Mouse (Mus musculus) kidney, postnatal 10 days (tissue): Measurements from ENCODE around the gene Klhl26.
"Not testable (repeated sequence)": the region's sequence is repeated elsewhere in the genome, so short reads cannot be mapped to it uniquely, and the experiment has no call there.

ENCODE experiments used
- DNase-seq: peaks from one replicate; pipeline ENCODE4 v3.0.0; 2021; ENCODE audit warnings: mixed read lengths

Klhl26 gene

DNA sequence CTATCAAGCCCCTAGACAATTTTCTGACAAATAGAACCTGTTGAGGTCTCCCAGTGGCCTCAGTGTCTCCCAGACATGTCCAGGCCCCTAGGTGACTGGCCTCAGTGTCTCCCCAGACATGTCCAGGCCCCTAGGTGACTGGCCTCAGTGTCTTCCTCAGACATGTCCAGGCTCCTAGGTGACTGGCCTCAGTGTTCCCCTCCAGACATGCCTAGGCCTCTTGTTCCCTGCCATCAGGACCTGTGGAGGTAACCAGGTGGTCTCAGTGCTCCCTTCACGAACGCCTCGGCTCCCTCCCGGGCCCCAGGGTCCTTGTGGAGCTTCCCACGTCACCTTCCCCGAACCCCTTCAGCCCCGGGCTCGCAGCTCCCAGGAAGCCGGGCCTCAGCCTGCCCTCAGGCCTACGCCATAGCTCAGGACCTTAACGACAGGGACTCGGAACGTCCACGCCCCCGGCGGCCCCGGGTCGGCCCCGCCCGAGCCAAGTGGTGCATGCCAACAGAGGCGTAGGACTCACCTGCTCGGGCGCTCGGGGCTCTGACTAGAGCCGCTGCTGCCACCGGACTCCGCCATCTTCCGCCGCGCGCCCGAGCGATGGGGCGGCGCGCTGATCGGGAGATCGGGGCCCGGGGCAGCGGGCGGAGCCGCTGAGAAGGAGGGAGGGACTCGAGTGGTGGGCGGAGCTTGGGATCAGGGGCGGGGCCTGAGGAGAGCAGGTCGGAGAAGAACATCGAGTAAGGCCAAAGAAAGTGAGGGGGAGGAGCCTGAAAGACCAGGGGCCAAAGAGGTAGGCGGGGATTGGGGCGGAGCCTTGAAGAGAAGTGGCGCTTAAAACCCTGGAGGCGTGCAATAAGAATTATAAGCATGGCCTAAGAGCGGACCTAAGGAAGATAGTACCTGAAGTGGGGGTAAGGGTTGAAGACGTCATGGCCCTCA is at the start of gene Klhl26:
Gene Klhl26 (minus strand): TSS at position 636 of the 936 bp plus-strand sequence.
- DNase-seq, result peak; percentile 98

DNA sequence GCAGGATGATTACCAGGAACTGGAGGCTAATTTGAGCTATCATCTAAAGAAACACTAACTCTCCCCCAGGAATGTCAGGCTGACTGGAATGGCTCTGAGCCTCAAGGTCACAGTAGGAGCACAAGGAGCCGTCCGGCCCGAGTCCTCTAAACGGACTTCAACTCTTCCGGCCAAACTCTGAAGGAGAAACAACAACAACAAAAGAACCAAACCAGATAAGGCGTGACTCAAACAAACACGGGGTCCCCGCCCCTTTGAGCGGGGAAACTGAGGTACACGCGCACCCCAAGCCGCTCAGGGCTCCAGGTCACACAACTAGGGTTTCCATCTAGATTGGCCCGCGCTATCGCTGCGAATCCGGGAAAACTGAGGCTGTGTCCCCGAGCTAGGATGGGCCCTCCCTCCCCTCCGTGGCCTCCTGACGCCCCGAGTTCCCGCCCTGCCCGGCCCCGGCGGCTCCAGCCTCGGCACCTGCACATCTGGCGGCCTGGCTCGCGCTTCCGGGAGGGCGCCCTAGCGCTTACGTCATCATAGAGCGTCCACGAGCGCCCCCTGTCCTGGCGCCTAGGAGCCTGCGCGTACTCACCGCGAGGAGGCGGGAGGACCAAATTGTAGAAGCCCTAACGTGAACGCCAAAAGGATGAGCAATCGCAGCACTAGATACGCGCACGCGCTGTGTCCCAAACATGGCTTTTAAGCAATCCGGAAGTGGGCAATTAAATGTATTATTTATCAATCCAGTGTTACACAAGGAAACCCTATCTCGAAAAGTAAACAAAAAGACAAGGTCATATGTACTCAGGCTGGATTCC is 46.0 kb upstream of the Klhl26 start:
- peak; percentile 97 for DNase-seq

DNA sequence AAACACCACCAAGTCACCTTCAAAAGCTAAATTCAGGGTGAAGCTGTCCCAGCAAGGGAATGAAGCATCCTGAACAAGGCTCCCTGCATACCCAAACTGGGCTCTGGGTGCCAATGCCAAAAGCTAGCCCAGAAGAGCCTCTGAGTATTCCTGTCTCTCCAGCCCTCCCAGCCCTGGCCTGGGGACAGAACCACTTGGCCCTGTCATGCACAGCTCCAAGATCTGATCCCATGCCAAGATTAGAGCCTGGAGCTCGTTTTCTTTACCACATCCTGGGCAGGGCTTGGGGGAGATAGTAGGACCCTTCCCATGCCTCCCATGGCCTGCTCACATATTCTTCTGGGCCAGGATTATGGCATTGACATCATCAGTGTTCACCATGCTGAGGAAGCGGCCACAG is 42.8 kb upstream of the Klhl26 start:
- DNase-seq, result no peak

DNA sequence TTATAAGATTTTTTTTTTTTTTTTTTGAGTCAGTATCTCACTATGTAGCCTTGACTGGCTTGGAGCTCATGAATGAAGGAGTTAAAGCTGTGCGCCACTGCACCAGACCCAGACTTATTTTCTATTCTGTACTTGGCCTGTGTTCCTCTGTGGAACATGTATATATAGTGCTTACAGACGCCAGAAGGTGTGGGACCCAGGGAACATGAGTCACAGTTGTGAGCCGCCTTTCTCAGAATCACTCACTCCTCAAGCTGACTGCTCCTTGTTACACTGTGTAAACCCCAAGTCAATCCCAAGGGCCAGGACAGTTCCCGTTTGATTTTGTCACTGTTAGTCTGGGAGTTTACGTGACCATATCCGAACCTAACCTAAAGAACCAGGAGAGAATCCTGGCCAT is 42.3 kb upstream of the Klhl26 start:
- DNase-seq, result no peak

DNA sequence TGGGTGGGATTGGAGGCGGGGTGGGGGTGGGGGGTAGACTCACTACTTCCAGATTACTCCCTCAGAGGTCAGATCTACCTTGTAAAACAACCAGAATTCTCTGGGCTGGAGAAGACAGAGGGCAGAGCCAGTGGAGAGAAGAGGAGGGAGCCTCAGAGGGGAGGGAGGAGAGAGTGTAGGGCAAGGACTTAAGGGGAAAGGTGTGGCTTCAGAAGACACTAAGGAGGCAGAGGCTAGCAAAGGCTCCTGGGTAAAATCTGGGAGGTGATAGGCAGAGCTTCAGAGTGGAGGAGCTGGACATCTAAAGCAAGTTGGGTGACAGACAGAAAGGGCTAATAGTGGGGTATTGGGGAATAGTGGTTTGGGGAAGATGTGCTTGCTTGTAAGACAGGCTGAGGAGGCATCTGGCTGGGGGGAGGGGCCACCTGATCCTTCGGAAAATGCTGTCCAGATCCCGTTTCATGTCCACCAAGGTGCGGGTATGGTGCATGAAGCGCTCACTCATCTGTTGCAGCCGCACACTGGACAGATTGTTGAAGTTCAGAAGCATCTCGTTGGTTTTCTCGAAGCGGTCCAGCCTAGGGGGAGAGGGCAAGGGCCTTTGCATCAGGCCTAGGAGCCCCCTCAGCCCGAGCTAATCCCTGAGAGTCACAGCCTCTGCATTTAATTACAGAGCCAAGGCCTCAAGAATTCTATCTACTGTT is 41.3 kb upstream of the Klhl26 start:
- no peak for DNase-seq

DNA sequence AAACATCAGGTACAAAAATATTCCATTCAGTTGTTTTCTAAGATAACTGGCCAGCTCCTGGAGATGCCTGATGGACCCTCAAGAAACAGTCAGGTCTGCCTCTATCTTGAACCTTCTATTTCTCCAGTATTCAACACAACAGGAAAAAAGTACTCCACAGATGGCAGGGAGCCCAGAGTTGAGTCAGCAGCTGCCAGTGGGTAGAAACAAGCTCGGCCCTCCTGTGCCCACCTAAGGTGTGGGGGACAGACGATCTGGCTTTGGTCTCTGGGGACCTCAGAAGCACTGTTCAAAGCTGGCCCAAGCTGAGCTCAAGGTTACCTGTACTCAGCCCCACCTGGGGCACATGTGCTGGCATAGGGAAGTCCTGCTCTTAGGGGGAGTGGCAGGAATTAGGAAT is 36.7 kb upstream of the Klhl26 start:
- DNase-seq, result no peak

DNA sequence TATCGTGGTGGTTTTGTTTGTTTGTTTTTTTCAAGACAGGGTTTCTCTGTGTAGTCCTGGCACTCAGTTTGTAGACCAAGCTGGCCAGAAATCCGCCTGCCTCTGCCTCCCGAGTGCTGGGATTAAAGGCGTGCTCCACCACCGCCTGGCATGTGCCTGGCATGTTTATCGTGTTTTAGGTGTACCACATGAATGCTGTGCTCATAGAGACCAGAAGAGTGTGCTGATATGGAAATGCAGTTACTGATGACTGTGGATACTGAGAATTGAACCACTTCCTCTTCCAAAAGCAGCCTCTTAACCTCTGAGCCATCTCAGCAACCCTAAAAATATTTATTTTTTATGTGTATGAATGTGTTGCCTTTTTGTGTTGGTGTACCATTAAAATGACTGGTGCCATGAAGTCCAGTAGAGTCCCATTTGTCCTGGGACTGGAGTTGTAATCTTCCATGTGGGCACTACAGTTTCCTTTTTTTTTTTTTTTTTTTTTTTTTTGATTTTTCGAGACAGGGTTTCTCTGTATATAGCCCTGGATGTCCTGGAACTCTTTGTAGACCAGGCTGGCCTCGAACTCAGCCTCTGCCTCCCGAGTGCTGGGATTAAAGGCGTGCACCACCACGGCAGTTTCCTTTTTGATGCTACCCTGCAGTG is 35.6 kb upstream of the Klhl26 start:
- no peak for DNase-seq

DNA sequence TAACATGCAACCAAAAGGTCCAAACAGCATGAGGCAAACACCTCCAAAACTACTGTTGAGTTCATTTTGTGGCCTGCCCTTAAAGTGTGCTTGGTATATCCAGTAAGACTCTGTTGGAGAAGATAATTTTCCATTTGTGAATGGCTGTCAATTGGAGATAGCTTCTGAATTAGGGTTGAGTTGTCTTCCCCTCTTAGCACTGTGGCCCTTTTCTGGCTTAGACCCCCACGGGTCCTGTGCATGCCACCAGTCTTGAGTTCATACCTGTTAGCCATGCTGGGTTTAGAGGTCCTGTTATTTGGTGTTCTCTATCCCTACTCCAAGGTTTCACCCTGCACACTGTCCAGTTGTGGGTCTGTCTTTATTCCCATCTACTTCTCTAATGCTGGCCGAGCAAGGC is 35.0 kb upstream of the Klhl26 start:
- no peak for DNase-seq

DNA sequence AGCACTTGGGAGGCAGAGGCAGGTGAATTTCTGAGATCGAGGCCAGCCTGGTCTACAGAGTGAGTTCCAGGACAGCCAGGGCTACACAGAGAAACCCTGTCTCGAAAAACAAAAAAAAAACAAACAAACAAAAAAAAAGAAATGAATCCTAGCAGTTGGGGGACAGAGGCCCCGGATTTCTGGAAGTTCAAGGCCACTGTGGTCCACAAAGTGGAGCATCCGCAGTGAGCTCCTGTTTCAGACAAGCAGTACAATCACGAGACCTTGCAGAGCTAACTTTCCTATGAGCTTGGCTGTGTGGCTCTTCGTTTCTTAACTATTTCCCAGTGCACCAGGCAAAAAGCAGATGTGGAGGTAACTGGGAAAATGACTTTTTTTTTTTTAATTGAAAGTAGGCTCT is 34.4 kb upstream of the Klhl26 start:
- not testable (repeated sequence) for DNase-seq

DNA sequence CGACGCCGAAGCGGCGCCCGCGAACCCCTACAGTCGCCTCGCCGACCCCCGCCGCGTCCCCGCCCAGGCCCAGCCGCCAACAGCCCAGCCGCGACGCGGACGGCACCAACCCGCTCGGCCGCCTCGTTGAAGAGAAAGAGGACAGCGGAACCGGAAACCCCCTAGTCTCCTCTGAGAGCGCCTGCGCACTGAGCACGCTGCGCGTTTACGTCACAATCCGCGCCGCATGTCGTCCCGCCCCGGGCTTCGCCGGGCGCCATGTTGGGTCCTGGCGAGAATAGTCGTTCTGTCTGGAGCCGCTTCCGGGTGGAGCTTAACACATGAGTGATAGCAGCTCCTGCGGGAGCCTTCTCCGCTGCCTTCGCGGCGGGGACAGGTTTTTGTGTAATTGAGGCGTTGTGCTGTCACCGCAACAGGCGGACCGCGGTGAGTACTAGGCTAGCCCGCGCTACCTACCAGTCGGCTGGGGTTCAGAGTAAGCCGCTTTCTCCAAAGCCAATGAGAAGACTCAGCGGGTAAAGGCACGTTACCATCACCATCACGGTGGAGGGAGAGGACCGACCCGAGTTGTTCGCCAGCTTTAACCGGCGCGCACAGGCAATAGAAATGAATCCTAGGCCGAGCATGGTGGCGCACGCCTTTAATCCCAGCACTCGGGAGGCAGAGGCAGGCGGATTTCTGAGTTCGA is 33.6 kb upstream of the Klhl26 start, which contains the start of gene Uba52:
Gene Uba52 (minus strand): TSS at position 574 of the 688 bp plus-strand sequence.
- peak; percentile 98 for DNase-seq

DNA sequence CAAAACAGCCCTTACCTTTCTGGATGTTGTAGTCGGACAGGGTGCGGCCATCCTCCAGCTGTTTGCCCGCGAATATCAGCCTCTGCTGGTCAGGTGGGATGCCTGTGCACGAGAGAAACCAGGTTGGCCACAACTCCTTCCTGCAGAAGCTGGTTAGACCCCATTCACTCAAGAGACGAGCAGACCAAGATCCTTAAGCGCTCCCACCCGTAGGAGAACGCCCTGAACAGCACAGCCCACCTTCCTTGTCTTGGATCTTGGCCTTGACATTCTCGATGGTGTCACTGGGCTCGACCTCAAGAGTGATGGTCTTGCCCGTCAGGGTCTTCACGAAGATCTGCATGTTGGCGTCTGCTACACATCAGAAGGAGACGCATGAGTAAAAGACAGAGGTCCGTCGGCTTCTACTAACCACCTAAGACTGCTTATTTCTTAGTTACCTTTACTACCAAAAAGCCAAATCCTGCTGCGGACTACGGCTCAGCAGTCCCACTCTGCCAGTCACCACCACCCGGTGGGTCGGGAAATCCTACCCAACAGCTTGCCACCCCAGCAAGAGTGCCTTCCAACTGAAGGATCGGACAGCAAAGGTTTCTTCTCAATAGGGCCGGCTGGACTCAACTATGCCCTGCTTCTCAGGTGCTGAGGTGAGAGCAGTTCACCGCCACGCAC is 32.6 kb upstream of the Klhl26 start:
- DNase-seq, result no peak

DNA sequence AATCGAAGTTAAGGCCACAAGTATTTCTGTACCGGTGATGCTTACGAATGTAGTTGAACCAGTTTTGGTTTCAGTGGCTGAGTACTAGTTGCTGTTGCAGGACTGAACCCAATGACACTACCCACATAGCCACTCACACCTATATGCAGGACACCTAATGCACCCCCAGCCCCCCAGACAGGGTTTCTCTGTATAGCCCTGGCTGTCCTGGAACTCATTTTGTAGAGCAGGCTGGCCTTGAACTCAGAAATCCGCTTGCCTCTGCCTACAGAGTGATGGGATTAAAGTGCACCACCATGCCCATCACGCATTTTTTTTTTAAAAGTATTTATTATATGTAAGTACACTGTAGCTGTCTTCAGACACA is 30.2 kb upstream of the Klhl26 start:
- no peak for DNase-seq

DNA sequence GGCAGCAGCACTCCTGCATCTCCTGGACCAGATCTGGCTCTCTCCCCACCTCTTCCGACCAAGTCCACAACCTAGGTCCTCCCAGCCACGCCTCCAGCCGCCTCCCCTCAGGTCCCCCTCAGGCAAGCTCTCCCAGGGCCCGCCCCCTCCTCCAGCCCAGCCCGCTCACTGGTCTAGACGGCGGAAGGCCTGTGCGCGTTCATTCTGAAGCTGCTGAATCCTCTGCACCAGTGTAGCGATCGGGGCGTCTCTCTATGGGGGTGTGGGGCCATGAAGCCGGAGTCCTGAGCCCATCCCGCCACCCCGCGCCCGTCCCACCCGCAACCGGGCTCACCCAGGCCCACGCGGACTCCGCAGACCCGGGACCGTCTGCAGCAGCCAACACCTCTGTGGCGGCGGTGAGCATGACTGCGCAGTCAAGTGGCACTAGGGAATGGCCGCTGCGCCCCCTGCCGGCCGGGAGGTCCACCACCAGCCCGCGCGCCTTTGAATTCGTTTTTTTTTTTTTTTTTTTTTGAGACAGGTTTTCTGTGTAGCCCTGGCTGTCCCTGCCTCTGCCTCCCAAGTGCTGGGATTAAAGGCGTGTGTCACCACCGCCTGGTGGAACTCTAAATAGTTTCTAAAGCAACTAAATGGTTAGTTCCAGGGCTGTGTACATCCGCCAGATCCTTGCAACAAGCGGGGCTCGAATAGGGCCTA is 29.7 kb upstream of the Klhl26 start, which contains the start of gene Rex1bd:
Gene Rex1bd (minus strand): TSS at position 425 of the 699 bp plus-strand sequence.
- peak; percentile 97 for DNase-seq

DNA sequence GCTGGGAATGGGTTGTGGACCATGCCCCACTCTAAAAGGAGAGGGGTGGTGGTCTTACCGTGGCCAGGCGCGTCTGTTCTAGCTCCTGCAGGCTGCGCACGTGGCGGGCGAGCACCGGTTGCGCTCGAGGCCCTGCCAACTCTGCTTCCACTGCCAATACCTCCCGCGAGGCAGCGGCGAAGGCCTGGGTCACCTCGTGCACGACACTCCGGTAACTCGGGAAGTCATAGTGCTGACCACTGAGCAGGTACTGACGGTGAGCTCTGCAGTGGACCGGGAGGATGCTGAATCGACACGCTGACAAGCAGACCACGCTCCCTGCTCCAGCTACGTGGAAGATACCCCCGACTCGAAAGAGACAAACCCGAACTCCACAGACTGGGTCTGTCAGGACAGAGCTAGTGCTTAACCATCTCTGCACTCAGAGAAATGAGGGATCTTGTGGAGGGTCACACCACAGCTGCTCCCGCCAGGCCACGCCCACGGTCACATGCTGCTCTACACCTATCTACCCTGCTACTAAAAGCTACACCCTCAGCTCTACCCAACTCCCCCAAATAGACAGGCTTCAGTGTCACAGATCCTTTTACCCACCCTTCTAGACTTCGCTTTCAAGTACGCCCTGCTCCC is 29.0 kb upstream of the Klhl26 start:
- peak; percentile 42 for DNase-seq

DNA sequence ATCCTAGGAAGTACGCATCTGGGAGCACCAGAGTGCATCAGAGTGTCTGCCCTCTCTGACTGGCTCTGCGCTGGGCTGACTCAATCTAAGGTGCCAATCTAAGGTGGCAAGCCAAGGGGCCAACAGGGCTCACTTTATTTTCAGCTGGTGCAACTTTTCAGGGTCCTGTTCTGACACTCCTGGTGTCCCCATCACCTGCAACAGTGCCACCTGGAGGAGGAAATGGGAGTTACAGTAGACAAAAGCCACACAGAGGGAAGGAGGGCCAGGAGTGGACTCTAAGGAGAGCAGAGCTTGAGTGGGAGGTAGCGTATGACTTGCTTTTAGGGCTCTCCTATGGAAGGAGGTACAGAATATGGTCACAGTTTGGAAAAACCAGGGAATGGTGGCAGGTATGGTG is 28.1 kb upstream of the Klhl26 start:
- peak; percentile 89 for DNase-seq

DNA sequence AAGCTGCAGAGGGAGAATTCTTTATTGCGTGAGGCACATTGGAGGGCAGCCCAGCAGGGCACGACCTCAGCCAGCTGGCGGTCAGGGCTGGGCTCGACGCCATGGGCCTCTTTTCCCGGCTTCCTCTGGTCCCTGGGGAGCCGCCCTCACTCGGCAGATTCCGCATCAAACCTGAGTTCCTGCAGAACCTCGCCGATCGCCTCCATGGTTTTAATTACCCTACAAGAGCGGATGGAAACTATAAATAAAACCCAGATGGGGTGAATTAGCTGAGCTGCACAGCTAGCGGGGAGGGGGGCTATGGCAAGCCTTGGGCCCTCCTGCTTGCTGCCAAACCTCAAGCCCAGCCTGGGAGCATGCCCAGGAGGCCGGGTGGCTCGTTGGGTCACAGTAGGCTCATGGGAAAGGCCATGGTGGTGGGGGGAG is 27.5 kb upstream of the Klhl26 start:
- DNase-seq, result peak; percentile 85

DNA sequence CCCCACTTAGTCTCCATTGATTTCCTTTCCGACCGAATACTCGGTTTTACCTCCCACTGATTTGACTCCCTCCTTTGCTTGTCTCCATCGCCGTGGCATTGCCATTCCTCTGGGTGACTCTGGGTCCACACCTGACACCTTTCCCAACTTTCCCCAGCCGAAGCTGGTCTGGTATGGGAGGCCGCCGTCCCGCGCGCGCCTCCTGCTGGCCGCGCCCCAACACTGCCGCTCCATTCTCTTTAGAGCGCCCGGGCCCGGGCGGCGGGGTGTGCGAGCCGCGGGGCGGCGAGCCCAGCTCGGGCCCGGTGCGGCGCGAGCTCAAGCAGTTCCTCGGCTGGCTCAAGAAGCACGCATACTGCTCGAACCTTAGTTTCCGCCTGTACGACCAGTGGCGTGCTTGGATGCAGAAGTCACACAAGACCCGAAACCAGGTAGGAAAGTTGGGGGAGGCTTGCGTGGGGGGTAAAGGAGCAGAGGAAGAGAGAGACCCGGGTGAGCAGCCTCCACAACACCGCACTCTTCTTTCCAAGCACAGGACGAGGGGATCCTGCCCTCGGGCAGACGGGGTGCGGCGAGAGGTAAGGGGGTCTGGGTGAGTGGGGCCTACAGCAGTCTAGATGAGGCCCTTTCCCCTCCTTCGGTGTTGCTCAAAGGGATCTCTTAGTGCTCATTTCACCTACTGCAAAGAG is 26.4 kb upstream of the Klhl26 start:
- peak; percentile 85 for DNase-seq

DNA sequence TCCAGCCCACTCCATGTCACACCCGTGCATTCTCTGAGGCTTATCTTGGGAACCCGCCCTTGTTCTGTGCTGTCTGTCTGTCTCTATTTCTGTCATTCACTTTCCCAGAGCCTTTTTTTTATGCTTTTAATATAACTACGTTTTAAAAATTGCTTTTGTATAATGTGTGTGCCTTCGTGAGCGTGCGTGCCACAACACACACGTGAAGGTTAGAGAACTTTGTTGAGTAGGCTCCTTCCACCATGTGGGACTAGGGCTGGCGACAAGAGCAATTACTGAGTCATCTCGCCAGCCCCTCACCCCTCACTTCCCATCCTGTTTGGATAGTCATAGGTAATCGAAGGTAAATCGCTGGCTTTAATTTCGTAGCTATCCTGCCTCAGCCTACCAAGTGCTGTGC is 25.8 kb upstream of the Klhl26 start:
- DNase-seq, result no peak

DNA sequence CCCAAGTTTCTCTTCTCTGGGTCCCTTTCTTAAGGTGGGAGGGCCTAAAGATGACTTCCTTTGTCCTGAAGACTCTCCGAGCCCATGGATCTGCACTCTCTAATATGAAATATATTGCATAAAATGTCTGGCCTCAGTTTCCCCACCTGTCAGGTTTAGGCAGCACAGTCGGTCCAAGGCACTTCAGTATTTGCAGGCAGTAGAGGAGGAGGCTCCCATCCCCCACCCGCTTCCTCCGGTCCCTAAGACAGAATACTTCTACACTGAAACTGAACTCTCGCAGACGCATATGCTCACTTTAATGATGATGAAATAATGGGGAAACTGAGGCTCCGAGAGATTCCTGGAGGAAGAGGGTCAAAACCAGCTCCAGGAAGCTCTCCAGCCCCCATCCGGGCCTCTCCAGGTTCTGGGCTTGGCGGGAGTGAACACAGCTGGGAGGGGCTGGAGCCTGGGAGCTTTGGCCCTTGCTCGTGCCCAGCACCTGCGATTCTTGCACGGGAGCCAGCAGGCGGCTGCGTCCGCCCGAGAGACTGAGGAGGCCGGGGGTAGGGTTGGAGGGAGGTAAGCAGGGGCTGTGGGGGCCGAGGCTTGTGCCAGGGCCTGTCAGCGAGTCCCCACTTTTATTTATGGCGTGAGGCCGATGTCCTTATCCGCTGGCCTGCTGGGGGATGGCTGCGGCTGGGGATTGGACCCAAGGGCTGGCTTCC is 25.2 kb upstream of the Klhl26 start:
- DNase-seq, result peak; percentile 40
